Mouse (Mus musculus): ENCODE results near the gene Ssr2. TPM values are rescaled to one million over a fixed set of nuclear protein-coding genes. Genes with fewer than 3 reads are reported as not detected.
"Not testable (repeated sequence)": the region's sequence is repeated elsewhere in the genome, so short reads cannot be mapped to it uniquely, and the experiment has no call there.

Gene Ssr2
- polyA plus RNA-seq, 1 experiment from 2014 or later: 181 TPM

DNA sequence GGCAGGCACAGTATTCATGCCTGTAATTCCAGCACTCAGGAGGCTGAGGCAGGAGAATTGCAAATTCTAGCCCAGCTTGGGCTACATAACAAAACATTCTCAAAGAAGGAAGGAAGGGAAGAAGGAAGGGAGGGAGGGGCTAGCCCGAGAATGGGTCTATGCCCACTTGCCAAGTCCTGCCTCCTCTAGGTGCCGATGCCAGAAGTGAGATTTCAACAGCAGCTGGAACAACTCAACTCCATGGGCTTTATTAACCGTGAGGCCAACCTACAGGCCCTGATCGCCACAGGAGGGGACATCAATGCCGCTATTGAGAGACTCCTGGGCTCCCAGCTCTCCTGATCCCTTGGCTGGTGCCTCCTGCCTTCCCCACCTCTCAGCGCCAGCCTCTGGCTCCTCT, 7.8 kb upstream of the Ssr2 start:
- no peak for ATAC-seq (ENCODE audit: insufficient number of reproducible peaks, low FRiP score)
- Histone ChIP-seq H3K4me2 (no peak overlapping the region), H3K27ac (ENCODE audit: poor library complexity, severe bottlenecking) (no peak overlapping the region), H3K9ac (no peak overlapping the region), H3K27me3 (replicated peaks) (no peaks in the 10 kb centered on the region), H3K4me3 (no peak overlapping the region), H3K9me3 (replicated peaks) (no peaks in the 10 kb centered on the region), H3K36me3 (peaks cover 77% of the 10 kb centered on the region), H3K4me1 (replicated peaks) (peaks cover 4% of the 10 kb centered on the region; the same call in 1 of the 2 replicates)
- WGBS: 86% methylated on average over 6 of the region's 6 CpGs

DNA sequence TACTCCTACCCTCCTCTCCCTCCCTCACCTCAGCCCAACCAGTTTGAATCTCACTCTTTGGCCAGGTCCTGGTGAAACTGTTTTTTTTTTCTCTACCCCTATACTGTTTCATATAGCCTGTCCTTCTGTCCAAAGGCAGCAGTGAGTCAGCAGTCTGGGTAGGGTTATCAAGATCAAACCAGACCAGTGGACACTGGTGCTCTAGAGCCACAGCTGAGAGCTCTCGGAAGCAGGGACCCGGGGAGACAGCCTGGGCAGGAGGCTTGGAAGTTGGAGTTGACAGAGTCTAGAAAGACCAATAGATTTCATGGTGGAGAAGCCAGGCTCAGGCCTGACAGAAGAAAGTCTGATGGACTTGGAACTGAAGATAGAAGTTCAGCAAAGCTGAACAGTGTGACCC, 7.1 kb upstream of the Ssr2 start:
- ATAC-seq (ENCODE audit: insufficient number of reproducible peaks, low FRiP score): no peak; the same call in 1 of the 2 replicates
- Histone ChIP-seq H3K9me3 (replicated peaks) (no peaks in the 10 kb centered on the region), H3K27ac (ENCODE audit: poor library complexity, severe bottlenecking) (no peak overlapping the region), H3K4me3 (no peak overlapping the region), H3K4me2 (no peak overlapping the region), H3K4me1 (replicated peaks) (peaks cover 4% of the 10 kb centered on the region; the same call in 1 of the 2 replicates), H3K9ac (no peak overlapping the region), H3K27me3 (replicated peaks) (no peaks in the 10 kb centered on the region), H3K36me3 (peaks cover 70% of the 10 kb centered on the region)
- WGBS: 94% methylated on average over 2 of the region's 2 CpGs

DNA sequence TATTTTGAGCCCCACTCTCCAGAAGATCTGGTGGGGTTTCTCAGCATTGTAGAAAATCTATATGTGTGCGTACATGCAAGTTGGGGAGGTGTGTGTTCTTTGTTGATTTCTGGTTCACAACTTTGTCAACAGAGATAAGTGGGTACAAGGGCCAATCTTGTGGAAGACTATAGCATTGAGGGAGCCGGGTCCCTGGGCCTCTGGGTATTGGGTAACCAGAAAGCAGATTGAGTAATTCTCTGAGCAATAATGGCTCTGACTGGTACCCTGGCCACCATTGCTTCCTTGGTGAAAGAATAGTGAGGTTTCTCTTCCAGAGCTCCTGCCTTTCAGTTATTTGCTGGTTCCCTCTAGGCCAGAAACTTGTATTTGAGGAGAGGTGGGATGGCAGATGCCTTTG, 6.6 kb upstream of the Ssr2 start:
- no peak for ATAC-seq (ENCODE audit: insufficient number of reproducible peaks, low FRiP score)
- no peak overlapping the region for H3K9ac ChIP-seq
- no peaks in the 10 kb centered on the region for H3K27me3 ChIP-seq (replicated peaks)
- peaks cover 4% of the 10 kb centered on the region; the same call in 1 of the 2 replicates for H3K4me1 ChIP-seq (replicated peaks)
- H3K9me3 ChIP-seq (replicated peaks): no peaks in the 10 kb centered on the region
- peaks cover 65% of the 10 kb centered on the region for H3K36me3 ChIP-seq
- 94% methylated on average over 2 of the region's 2 CpGs for WGBS
- no peak overlapping the region for H3K4me3 ChIP-seq
- no peak overlapping the region for H3K27ac ChIP-seq (ENCODE audit: poor library complexity, severe bottlenecking)
- no peak overlapping the region for H3K4me2 ChIP-seq

DNA sequence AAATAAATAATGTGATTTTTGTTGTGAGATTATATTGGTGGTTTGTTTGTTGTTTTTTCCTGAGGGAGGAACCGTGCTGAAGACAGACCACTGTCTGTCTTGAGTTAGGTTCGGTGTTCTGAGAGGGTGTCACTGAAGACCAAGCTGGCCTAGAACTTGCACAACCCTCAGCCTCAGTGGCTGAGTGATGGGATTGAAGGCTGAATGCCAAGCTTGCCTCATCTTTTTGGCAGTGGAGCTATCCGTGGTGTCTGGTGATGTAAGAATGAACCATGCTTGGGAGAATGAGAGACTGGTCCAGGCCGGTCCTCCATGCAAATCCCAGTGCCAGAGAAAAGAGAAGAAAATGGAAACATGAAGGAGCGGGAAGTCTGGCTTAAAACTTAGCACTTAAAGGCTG, 6.0 kb upstream of the Ssr2 start:
- H3K4me3 ChIP-seq: no peak overlapping the region
- H3K4me1 ChIP-seq (replicated peaks): peaks cover 4% of the 10 kb centered on the region; the same call in 1 of the 2 replicates
- ATAC-seq (ENCODE audit: insufficient number of reproducible peaks, low FRiP score): no peak
- H3K36me3 ChIP-seq: peaks cover 59% of the 10 kb centered on the region
- no peak overlapping the region for H3K27ac ChIP-seq (ENCODE audit: poor library complexity, severe bottlenecking)
- no peaks in the 10 kb centered on the region for H3K9me3 ChIP-seq (replicated peaks)
- WGBS: 90% methylated on average over 5 of the region's 5 CpGs
- H3K9ac ChIP-seq: no peak overlapping the region
- H3K4me2 ChIP-seq: no peak overlapping the region
- H3K27me3 ChIP-seq (replicated peaks): no peaks in the 10 kb centered on the region

DNA sequence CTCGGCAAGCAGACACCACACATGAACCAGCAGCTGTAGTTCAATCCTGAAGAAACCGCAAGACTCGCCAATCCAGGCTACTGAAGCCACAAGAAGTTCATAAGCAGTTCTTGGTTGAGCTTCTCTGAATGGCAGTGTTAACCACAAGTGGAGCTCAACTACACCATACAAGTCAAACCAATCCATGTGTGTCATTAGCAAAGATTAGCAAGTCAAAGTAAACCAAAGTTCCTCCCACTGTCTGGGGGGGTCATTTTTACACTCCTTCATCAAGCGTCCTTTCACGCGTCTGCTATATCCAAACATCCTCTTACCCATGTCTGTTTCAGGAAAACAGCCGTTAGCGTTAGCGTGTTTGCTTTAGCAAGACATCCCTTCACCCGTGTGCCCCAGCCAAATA, 5.3 kb upstream of the Ssr2 start:
- Histone ChIP-seq H3K4me1 (replicated peaks) (peaks cover 4% of the 10 kb centered on the region; the same call in 1 of the 2 replicates), H3K9me3 (replicated peaks) (no peaks in the 10 kb centered on the region), H3K4me3 (no peak overlapping the region), H3K27me3 (replicated peaks) (no peaks in the 10 kb centered on the region), H3K36me3 (peaks cover 53% of the 10 kb centered on the region), H3K27ac (ENCODE audit: poor library complexity, severe bottlenecking) (no peak overlapping the region), H3K4me2 (no peak overlapping the region), H3K9ac (no peak overlapping the region)
- ATAC-seq (ENCODE audit: insufficient number of reproducible peaks, low FRiP score): no peak
- WGBS: 91% methylated on average over 10 of the region's 10 CpGs

DNA sequence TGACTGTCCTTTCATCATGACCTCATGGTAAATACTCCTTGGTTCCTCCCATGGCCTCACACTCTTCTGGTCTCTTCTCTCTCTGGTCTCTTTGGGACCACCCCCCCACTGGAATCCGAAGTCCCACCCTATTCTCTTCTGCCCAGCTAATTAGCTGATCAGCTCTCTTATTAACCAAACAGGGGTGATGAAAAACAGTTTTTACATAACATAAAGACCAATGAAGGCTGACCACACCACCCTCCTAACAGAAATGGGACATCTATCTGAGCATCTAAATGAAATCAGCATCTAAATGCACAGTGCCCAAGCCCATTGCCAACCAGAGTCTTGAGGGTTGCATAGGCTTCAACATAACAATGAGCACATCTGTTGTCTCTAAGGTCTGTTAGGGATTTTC, 3.8 kb upstream of the Ssr2 start:
- ATAC-seq (ENCODE audit: insufficient number of reproducible peaks, low FRiP score): no peak
- Histone ChIP-seq H3K27ac (ENCODE audit: poor library complexity, severe bottlenecking) (no peak overlapping the region), H3K9ac (no peak overlapping the region), H3K9me3 (replicated peaks) (no peaks in the 10 kb centered on the region), H3K36me3 (peaks cover 38% of the 10 kb centered on the region), H3K4me2 (no peak overlapping the region), H3K4me3 (no peak overlapping the region), H3K4me1 (replicated peaks) (no peaks in the 10 kb centered on the region), H3K27me3 (replicated peaks) (no peaks in the 10 kb centered on the region)
- WGBS: 61% methylated on average over 1 of the region's 1 CpGs

DNA sequence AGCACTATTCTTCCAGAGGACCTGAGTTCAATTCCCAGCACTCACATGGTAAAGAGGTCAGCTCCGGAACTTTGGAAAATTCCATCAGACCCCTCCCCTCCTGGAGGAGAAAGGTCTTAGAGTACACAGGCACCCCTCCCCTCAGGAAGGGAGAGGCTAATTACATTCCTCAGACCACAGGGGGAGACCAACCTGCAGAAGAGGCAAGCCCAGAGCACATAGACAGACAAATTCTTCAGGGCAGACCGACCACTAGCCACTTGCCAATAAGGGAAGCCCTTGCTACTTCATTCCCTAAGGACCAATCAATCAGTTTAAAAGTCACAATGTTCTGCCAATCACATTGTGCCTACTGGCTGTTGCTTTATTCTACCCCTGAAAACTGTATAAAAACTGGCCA, 2.8 kb upstream of the Ssr2 start:
- 71% methylated on average over 2 of the region's 2 CpGs for WGBS
- no peak overlapping the region for H3K27ac ChIP-seq (ENCODE audit: poor library complexity, severe bottlenecking)
- H3K4me1 ChIP-seq (replicated peaks): no peaks in the 10 kb centered on the region
- H3K4me3 ChIP-seq: no peak overlapping the region
- H3K4me2 ChIP-seq: no peak overlapping the region
- H3K36me3 ChIP-seq: peaks cover 28% of the 10 kb centered on the region
- H3K9ac ChIP-seq: no peak overlapping the region
- H3K9me3 ChIP-seq (replicated peaks): no peaks in the 10 kb centered on the region
- no peak for ATAC-seq (ENCODE audit: insufficient number of reproducible peaks, low FRiP score)
- H3K27me3 ChIP-seq (replicated peaks): no peaks in the 10 kb centered on the region

DNA sequence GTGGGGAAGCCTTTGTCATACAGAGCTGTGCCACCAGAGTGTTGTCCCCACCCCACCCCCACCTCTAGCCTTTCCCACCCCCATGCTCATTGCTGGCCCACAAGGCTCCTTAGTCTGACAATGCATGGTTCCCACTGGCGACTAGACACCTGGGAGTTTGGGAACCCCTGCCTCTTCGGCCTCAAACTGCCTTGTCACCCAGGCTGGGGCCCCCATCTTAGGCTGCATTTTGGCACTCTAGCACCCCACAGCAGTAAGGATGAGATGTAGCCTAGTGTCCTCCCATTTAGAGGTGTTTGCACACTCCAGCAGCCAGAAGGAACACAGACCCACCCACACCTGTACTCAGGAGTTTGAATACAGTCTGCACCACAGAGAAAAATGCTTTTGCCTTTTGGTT, 1.9 kb upstream of the Ssr2 start:
- Histone ChIP-seq H3K4me1 (replicated peaks) (0 out of 2 replicates have a peak, but pooled peaks cover under 1% of the 10 kb centered on the region), H3K36me3 (peaks cover 18% of the 10 kb centered on the region), H3K27me3 (replicated peaks) (no peaks in the 10 kb centered on the region), H3K4me2 (no peak overlapping the region), H3K9ac (no peak overlapping the region), H3K9me3 (replicated peaks) (no peaks in the 10 kb centered on the region), H3K4me3 (no peak overlapping the region), H3K27ac (ENCODE audit: poor library complexity, severe bottlenecking) (no peak overlapping the region)
- ATAC-seq (ENCODE audit: insufficient number of reproducible peaks, low FRiP score): no peak
- WGBS: 78% methylated on average over 2 of the region's 2 CpGs

DNA sequence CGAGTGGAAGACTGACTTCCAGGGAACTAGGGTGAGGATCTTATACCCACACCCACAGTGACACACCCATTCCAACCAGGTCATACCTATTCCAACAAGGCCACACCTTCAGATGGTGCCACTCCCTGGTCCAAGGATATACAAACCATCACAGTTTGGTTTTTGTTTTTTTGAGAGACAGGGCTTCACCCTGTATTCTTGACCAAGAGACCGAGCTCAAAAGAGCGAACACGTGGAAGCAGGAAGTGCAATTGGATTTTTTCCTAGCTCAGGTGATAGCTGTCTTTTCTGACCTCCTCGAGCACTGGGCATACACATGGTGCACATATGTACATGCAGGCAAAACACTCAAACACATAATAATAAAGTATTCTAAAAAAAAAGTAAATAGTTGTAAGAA, 2.2 kb downstream of the Ssr2 start:
- not testable (repeated sequence) for H3K27ac ChIP-seq (ENCODE audit: poor library complexity, severe bottlenecking); H3K9ac ChIP-seq; H3K27me3 ChIP-seq (replicated peaks); H3K4me2 ChIP-seq; H3K9me3 ChIP-seq (replicated peaks); ATAC-seq (ENCODE audit: insufficient number of reproducible peaks, low FRiP score); H3K4me3 ChIP-seq
- Histone ChIP-seq H3K4me1 (replicated peaks) (peaks cover 17% of the 10 kb centered on the region), H3K36me3 (peaks cover 22% of the 10 kb centered on the region)
- 84% methylated on average over 5 of the region's 5 CpGs for WGBS

DNA sequence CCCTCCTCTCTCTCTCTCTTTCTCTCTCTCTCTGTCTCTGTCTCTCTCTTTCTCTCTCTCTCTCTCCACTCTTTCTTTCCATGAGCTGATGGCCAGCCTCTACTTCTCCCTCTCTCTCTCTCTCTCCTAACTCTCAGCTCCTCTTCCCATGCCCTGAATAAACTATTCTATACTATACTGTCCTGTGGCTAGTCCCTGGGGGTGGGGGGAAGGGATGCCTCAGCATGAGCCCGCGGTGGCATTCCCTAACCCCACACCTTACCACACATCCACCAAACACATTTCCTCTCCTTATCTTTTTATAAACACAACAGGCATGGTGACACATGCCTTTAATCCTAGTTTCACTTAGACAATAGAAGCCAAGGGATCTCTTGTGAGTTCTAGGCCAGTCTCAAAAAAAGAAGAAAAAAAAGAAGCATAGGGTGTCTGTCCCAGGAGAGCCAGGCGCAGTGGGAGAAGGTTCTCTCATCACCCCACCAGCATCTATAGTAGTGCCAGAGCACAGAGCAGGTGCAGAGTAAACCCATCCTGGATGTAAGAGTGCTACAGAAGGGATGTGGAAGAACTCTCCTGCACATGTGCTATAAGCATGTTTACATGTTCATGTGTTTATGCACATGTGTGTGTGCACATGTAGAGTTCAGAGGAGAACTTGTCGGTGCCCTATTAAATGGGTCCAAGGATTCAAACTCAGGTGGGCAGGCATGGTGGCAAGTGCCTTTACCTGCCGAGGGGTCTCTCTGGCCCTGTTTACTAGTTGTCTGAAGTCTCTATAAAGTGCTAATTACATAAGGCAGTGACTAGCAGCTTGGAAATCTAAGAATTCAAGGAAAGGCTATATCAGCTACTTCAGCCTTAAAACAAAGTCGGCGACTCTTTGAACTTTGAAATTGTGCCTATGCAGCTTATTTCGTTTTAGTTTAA, 3.1 kb downstream of the Ssr2 start:
- ATAC-seq (ENCODE audit: insufficient number of reproducible peaks, low FRiP score): no peak
- 43% methylated on average over 8 of the region's 8 CpGs for WGBS
- Histone ChIP-seq H3K4me3 (peak overlapping the region; percentile 99), H3K36me3 (peaks cover 31% of the 10 kb centered on the region), H3K9me3 (replicated peaks) (no peaks in the 10 kb centered on the region), H3K4me1 (replicated peaks) (peaks cover 17% of the 10 kb centered on the region), H3K9ac (0 out of 2 replicates have a peak overlapping the region, but pooled peaks have one; percentile 99), H3K4me2 (peak overlapping the region; percentile 94), H3K27me3 (replicated peaks) (no peaks in the 10 kb centered on the region), H3K27ac (ENCODE audit: poor library complexity, severe bottlenecking) (no peak overlapping the region)

DNA sequence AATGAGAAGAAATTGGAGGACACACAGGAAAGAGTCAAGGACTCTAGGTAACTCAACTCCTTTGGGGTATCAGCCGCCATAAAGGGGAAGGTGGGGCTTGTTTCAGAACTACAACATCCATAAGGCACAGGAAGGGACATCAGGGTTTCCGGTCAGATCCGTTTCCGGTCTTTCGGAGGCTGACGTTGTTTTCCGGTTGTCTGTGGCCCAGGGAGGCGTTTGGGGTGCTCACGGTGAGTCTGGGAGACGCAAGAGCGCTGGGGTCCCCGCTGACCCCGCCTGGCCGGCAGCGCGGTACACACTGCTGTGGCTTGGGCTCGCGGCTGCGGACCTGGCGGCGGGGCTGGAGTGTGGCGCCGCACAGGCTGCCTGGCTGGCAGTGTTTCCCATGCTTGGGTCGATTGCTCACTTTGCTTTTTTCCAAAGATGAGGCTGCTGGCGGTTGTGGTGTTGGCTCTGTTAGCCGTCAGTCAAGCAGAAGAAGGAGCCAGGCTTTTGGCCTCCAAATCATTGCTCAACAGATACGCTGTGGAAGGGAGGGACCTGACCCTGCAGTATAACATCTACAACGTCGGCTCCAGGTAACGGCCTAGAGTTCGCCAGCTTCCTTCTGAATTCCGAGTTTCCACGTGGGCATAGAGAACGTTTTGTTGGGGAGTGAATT, 3.9 kb downstream of the Ssr2 start:
- no peaks in the 10 kb centered on the region for H3K9me3 ChIP-seq (replicated peaks)
- ATAC-seq (ENCODE audit: insufficient number of reproducible peaks, low FRiP score): peak; percentile 81
- H3K9ac ChIP-seq: peak overlapping the region; percentile 99
- peak overlapping the region; percentile 99 for H3K4me3 ChIP-seq
- no peaks in the 10 kb centered on the region for H3K27me3 ChIP-seq (replicated peaks)
- H3K36me3 ChIP-seq: peaks cover 39% of the 10 kb centered on the region
- H3K27ac ChIP-seq (ENCODE audit: poor library complexity, severe bottlenecking): peak overlapping the region; percentile 68
- peak overlapping the region; percentile 94 for H3K4me2 ChIP-seq
- WGBS: under 1% methylated on average over 34 of the region's 34 CpGs
- H3K4me1 ChIP-seq (replicated peaks): peaks cover 17% of the 10 kb centered on the region
